Mouse (Mus musculus) central nervous system, embryonic 14 days (tissue): ENCODE data around the gene Lekr1. TPM values are rescaled to one million over a fixed set of nuclear protein-coding genes. Genes with fewer than 3 reads are reported as not detected.

ENCODE experiments used
- polyA plus RNA-seq: library from polyadenylated mRNA; depleted of rRNA; stranded (reverse); fragments of >200 nt; gene quantifications from 2 replicates; pipeline ENCODE4 v1.2.3, GENCODE M21; 2012; rRNA removed

The Lekr1 gene
- polyA plus RNA-seq, result 5.1 and 5.4 TPM in 2 replicates

GRCm38 (mm10) chr3:65665977-65666766 is at the start of gene Lekr1:
Lekr1 (plus strand) TSS chr3:65666228.

Other genes starting within 250 kb of the Lekr1 start
- 8.4 and 9.9 TPM in 2 replicates for gene Tiparp, start 137.8 kb upstream of the Lekr1 start, polyA plus RNA-seq